Mouse (Mus musculus) embryonic stem cell, embryonic (primary cell): Measurements from ENCODE around the gene Cfap43.

Experiments
- CTCF ChIA-PET, 4 experiments: fragments of 300-600 bp in 2 of 4; fragments of 350-600 bp in 2 of 4; sonication (Branson Sonifier 250); formaldehyde crosslinking; loops; one replicate each; lab custom pipeline; 2022; ENCODE audit warnings: inconsistent platforms in 2 of 4; lab: Charles Lee
- POLR2A ChIA-PET, 4 experiments: fragments of 300-600 bp in 2 of 4; fragments of 350-600 bp in 2 of 4; sonication (Branson Sonifier 250); formaldehyde crosslinking; loops; one replicate each; lab custom pipeline; 2022; ENCODE audit warnings: antibody characterized with exemption in 4 of 4, inconsistent platforms in 1 of 4; lab: Charles Lee

Gene Cfap43

DNA sequence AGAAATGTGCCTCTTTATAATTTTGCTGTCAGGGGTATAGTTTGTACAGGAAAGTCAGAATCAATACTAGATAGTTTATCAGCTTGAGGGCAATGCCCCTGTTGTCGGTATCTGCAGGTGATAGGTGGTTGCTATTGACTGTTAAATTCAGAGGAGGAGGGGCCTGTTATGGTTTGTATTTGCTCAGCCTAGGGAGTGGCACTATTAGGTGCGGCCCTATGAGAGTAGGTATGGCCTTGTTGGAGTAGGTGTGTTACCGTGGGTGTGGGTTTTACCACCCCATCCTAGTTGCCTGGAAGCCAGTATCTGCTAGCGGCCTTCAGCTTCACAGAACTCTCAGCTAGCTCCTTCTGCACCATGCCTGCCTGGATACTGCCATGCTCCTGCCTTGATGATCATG lies 165.2 kb downstream of the Cfap43 start:
- ChIA-PET POLR2A (interaction anchor here in 3 of 4 experiments (0.6 to 3.1 kb wide), 3 partner anchors 16 to 23 kb away, joined by 4 to 23 read pairs (median 6); partner anchors contain the start of gene Sfr1 (in 2 of the 3)), CTCF (no interaction called here)

- ChIA-PET CTCF (no interaction called here), POLR2A (interaction anchor here in 1 of 4 experiments (1.7 kb wide), 1 partner anchor 21 kb away, joined by 6 read pairs; the partner anchor contains the start of gene Sfr1)
These were observed 166.6 kb downstream of the Cfap43 start for GRCm38 (mm10) chr19:47752456-47752855.

DNA sequence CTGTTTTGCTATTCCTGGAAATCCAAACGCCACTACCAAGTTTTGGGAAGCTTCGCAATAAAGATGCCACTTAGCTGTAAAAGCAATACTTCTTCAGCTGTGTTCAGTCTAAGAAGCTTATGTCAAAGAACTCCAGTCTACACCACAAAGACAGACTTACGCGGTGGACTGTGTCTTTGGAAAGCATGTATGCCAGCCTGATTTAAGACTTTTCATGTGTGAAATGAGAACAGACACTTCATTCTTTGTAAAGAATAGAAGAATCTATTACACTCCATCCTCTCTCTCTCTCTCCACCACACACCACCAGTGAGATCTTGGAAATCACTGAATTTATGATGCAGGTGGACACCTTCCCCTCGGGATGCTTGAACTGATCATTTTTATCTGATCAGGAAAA lies 168.7 kb downstream of the Cfap43 start:
- ChIA-PET CTCF (no interaction called here), POLR2A (interaction anchor here in 1 of 4 experiments (1.1 to 1.7 kb wide), 2 partner anchors 15 to 21 kb away, joined by 3 read pairs; no protein-coding TSS in a partner anchor)

- CTCF ChIA-PET = interaction anchor here in 2 of 4 experiments (0.6 to 1.0 kb wide), 4 partner anchors 17 to 698 kb away, joined by 3 to 12 read pairs (median 5); partner anchors contain the start of genes Pcgf6 (in 1 of the 2) and Sfr1 (in 1 of the 2)
- POLR2A ChIA-PET = interaction anchor here (0.5 to 1.6 kb wide), 22 partner anchors 8 to 489 kb away, joined by 3 to 20 read pairs (median 4); partner anchors contain the start of genes Sfr1 (in 3 of the 4) and Stn1 (in 1 of the 4)
These were observed 170.1 kb downstream of the Cfap43 start for GRCm38 (mm10) chr19:47748950-47749349.

DNA sequence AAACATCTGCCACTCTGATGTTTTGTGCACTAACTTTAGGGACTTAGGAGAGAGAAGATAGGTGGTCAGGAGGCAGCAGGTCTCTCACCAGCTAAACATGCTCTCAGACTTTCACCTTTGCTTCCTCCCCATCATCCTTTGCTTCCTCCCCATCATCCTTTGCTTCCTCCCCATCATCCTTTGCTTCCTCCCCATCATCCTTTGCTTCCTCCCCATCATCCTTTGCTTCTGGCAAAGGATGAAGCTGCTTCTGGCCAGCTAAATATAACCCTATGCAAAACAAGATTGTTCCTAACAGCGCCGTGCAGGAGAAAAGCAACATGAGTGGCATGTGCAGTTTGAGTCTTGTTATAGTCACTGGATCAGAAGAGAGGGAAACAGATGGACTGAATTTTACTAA lies 172.0 kb downstream of the Cfap43 start:
- POLR2A ChIA-PET = interaction anchor here in 2 of 4 experiments (0.6 to 3.3 kb wide), 3 partner anchors 8 to 103 kb away, joined by 4 to 12 read pairs (median 5); partner anchors contain the start of gene Sfr1 (in 1 of the 2)
- CTCF ChIA-PET = interaction anchor here in 1 of 4 experiments (0.6 kb wide), 1 partner anchor 802 kb away, joined by 3 read pairs; no protein-coding TSS in a partner anchor

GRCm38 (mm10) chr19:47731931-47732330 lies 187.2 kb downstream of the Cfap43 start:
- CTCF ChIA-PET = interaction anchor here (0.6 to 1.4 kb wide), 18 partner anchors 9 to 1145 kb away, joined by 3 to 5 read pairs (median 3); no protein-coding TSS in a partner anchor
- POLR2A ChIA-PET = interaction anchor here (0.6 to 2.4 kb wide), 45 partner anchors 8 to 1678 kb away, joined by 3 to 25 read pairs (median 4); partner anchors contain the start of gene Slk (in 3 of the 4)

- CTCF ChIA-PET = interaction anchor here (0.5 to 1.4 kb wide), 28 partner anchors 9 to 1144 kb away, joined by 3 to 5 read pairs (median 3); partner anchors contain the start of gene Stn1 (in 1 of the 4)
- POLR2A ChIA-PET = interaction anchor here (0.6 to 2.4 kb wide), 64 partner anchors 9 to 952 kb away, joined by 3 to 25 read pairs (median 4); partner anchors contain the start of genes Slk (in 3 of the 4), Col17a1 (in 1 of the 4) and Taf5 (in 1 of the 4)
These were observed 187.8 kb downstream of the Cfap43 start, which contains the start of gene Sfr1 for GRCm38 (mm10) chr19:47731071-47731881. Gene Sfr1, plus strand, starts transcription at chr19:47731682.

DNA sequence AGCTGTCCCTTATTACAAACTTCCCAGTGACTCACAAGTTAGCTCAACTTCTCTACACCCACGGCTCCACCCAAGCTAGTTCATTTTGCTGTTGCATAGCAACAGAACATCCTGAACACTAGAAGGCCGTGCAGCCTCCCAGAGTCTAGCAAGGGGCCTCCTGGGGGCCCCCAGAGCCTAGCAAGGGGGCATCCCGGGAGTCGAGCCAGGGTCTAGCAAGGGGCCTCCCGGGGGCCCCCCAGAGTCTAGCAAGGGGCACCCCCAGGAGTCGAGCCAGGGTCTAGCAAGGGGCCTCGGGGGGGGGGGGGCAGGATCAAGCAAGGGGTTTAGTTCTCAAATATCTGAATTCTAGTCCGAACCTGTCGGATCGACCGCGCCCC lies 188.4 kb downstream of the Cfap43 start:
- CTCF ChIA-PET = interaction anchor here in 3 of 4 experiments (0.6 to 1.3 kb wide), 12 partner anchors 8 to 666 kb away, joined by 3 to 14 read pairs (median 3); partner anchors contain the start of gene Stn1 (in 1 of the 3)
- POLR2A ChIA-PET = interaction anchor here (0.6 to 2.4 kb wide), 22 partner anchors 9 to 188 kb away, joined by 3 to 25 read pairs (median 4); partner anchors contain the start of genes Gsto2 (in 1 of the 4) and Slk (in 1 of the 4)

- ChIA-PET CTCF (no interaction called here), POLR2A (no interaction called here)
These were observed 193.4 kb downstream of the Cfap43 start for GRCm38 (mm10) chr19:47725643-47726140.

- ChIA-PET POLR2A (interaction anchor here in 1 of 4 experiments (1.1 kb wide), 1 partner anchor 10 kb away, joined by 3 read pairs; no protein-coding TSS in a partner anchor), CTCF (no interaction called here)
These were observed 194.2 kb downstream of the Cfap43 start for GRCm38 (mm10) chr19:47724903-47725302.

GRCm38 (mm10) chr19:47722471-47722870 lies 196.6 kb downstream of the Cfap43 start:
- CTCF ChIA-PET = interaction anchor here in 1 of 4 experiments (1.0 kb wide), 1 partner anchor 9 kb away, joined by 3 read pairs; the partner anchor contains the start of gene Sfr1

GRCm38 (mm10) chr19:47719147-47719546 lies 199.9 kb downstream of the Cfap43 start:
- ChIA-PET POLR2A (interaction anchor here in 1 of 4 experiments (1.1 kb wide), 1 partner anchor 13 kb away, joined by 4 read pairs; the partner anchor contains the start of gene Sfr1), CTCF (interaction anchor here in 1 of 4 experiments (0.5 kb wide), 1 partner anchor 11 kb away, joined by 3 read pairs; no protein-coding TSS in a partner anchor)

More at GRCm38 (mm10) chr19:47722471-47722870, 196.6 kb downstream of the Cfap43 start:
- POLR2A ChIA-PET = interaction anchor here in 2 of 4 experiments (0.6 to 1.0 kb wide), 3 partner anchors 16 to 1113 kb away, joined by 3 read pairs; no protein-coding TSS in a partner anchor

DNA sequence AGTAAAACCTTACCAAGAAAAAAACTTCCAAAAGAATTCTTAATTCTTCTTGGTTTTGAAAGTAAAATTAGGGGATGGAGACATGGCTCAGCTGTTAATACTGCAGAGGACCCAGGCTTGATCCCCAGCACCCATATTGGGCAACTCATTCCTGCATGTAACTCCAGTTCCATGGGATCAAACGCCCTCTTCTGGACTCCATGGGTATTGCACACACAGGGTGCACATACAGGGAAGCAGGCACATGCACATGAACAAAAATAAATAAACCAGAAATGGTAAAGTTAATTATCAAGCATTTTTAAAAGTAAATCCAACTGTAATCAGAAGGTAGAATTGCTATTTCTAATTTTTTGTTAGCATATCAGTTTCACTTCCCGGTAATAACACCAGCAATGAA lies 202.9 kb downstream of the Cfap43 start:
- POLR2A ChIA-PET = interaction anchor here in 1 of 4 experiments (0.6 to 1.4 kb wide), 3 partner anchors 16 to 166 kb away, joined by 3 read pairs; no protein-coding TSS in a partner anchor
- CTCF ChIA-PET = interaction anchor here in 3 of 4 experiments (0.6 to 1.1 kb wide), 3 partner anchors 15 to 706 kb away, joined by 3 to 4 read pairs (median 3); partner anchors contain the start of gene Sfr1 (in 1 of the 3)

GRCm38 (mm10) chr19:47713457-47713856 lies 205.6 kb downstream of the Cfap43 start:
- POLR2A ChIA-PET = no interaction called here
- CTCF ChIA-PET = no interaction called here

DNA sequence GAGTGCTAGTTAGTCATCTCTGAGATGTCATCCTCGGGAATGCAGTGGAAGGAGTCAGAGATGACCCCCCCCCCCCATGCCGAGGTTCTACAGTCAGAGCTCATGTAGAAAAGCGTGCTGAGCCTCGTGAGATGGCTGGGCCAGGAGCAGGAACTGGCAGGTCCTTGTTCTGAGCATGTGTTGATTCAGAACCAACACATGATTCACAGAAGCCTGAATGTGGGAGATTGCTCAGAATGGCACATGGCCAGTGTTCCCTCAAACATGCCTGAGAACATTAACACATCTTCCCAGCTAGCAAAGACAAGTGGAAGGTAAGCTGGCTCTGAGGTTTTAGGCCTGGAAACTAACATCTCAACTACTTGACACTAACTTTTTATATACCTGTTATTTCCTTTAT lies 208.7 kb downstream of the Cfap43 start:
- ChIA-PET CTCF (no interaction called here), POLR2A (interaction anchor here in 1 of 4 experiments (0.8 kb wide), 1 partner anchor 14 kb away, joined by 3 read pairs; no protein-coding TSS in a partner anchor)

GRCm38 (mm10) chr19:47705772-47706309 lies 213.2 kb downstream of the Cfap43 start:
- POLR2A ChIA-PET = interaction anchor here (0.9 to 2.6 kb wide), 11 partner anchors 9 to 169 kb away, joined by 3 to 16 read pairs (median 3); partner anchors contain the start of genes Sfr1 (in 2 of the 4) and Stn1 (in 1 of the 4)
- CTCF ChIA-PET = interaction anchor here in 3 of 4 experiments (0.5 to 2.1 kb wide), 7 partner anchors 9 to 51 kb away, joined by 3 to 10 read pairs (median 3); partner anchors contain the start of gene Sfr1 (in 1 of the 3)
